Mouse (Mus musculus): ENCODE results near the gene Tnn.

DNA sequence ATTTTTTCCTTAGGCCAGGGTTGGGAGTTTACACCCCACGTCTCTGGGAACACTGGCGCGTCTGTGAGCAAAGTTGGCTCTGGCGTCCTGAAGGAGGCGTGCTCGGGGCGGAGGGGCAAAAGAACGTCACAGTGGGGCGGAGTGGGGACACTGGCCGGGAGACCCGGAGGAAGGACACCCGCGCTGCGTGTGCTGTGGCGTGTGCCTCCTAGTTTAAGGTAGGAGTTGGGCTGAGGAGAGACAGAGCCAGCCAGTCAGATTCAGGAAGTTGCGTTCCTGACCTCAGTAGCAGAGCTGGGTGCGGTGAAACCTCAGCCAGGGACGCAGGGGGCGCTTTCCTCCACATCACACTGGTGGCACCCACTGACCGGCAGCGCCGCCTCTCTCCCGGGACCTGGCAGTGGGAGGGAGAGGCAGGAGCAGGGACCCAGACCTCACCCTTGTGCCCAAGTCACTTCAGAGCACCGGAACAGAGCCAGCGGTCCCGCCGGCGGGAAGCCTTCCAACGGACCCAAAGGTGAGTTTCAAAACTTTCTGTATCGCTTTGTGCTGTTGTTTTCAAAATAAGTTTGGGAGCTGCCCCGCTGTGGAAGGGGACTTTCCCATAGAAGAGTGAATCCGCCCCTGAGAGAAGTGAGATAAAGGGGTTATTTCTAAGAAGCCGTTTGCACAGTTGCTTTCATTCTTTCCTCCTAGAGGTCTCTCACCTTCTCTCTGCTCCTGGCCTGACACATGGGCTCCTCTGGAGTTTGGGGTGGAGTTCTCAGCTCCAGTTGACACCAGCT, 109.0 kb downstream of the Tnn start, which contains the start of gene 4930523C07Rik:
- TF ChIP-seq CTCF (IDR thresholded peaks at IDR 0.05; ENCODE audit: low read depth, low read length) (peak; percentile 62), POLR2A (IDR thresholded peaks at IDR 0.05; ENCODE audit: extremely low read depth, insufficient read depth, low read length) (peak; percentile 68)

Data from liver, adult 2 months (tissue).